Mouse (Mus musculus) liver, adult 2 months (tissue): ENCODE measurements at regions not wholly inside any gene's neighbourhood (a gene's known extent, or its start where the extent isn't known, plus 50 kb on each side); places are given as distances from the start of the nearest gene placed in this dataset.

Source experiments
- CTCF ChIP-seq: fragments of 200-500 bp; IDR thresholded peaks from 2 replicates; pipeline ENCODE4 v1.5.1; 2011; ENCODE audit warnings: low read depth, low read length, control low read depth
- POLR2A ChIP-seq: fragments of 200-500 bp; IDR thresholded peaks from 2 replicates; pipeline ENCODE4 v1.6.1; 2011; ENCODE audit warnings: low read length, control low read depth; ENCODE audit not compliant: insufficient read depth; ENCODE audit errors: extremely low read depth

GRCm38 (mm10) chr9:41737671-41738070 is 386.4 kb downstream of the Sorl1 start:
- TF ChIP-seq POLR2A (no peak), CTCF (no peak)
